Mouse (Mus musculus) embryo, embryonic 11.5 days (tissue): ENCODE measurements around the gene Cmtm5.
"Not testable (repeated sequence)": the region's sequence is repeated elsewhere in the genome, so short reads cannot be mapped to it uniquely, and the experiment has no call there.

Experiments
- DNase-seq: peaks from one replicate; pipeline ENCODE4 v3.0.0-alpha.2; 2012; ENCODE audit warnings: low read depth, low spot score

Cmtm5 gene

DNA sequence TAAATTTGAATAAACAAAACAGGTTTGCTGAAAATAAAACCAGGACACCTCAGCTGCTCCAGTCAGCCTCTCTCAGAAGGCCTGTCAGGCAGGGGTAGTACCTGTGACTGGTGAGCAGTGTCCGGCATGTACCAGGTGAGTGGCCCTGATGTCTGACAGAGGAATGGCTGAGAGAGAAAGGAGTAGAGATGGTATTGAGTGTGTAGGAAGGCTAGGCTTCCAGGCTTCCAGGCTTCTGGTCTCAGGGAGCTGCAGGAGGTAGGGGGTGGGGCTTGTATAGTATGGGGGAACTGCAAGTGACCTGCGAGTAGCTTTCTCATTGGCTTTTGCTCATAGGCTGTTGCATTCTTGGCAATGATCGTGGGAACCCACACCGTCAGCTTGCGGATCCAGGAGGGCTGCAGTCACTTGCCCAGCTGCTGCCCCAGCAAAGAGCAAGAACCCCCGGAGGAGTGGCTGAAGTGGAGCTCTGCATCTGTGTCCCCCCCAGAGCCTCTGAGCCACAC lies 3.4 kb upstream of the Cmtm5 start, which contains the start of gene Il25:
Il25 (plus strand) TSS at position 51 of the 506 bp plus-strand sequence.
- DNase-seq = no peak

DNA sequence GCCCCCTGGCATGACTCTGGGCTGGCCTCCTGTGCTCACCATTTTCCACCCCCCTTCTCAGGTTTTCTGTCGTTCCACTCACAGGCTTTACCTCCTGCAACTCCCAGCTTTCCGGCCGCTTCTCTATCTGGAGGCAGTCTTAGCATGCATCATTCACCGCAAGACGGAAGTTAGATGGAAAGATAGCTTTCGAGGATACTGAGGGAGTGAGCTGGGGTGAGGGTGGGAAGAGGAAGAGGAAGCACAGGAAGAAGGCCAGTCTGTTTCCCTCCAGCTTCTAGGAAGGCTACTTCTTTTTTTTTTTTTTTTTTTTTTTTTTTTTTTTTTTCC lies 735 bp downstream of the Cmtm5 start:
- no peak for DNase-seq

DNA sequence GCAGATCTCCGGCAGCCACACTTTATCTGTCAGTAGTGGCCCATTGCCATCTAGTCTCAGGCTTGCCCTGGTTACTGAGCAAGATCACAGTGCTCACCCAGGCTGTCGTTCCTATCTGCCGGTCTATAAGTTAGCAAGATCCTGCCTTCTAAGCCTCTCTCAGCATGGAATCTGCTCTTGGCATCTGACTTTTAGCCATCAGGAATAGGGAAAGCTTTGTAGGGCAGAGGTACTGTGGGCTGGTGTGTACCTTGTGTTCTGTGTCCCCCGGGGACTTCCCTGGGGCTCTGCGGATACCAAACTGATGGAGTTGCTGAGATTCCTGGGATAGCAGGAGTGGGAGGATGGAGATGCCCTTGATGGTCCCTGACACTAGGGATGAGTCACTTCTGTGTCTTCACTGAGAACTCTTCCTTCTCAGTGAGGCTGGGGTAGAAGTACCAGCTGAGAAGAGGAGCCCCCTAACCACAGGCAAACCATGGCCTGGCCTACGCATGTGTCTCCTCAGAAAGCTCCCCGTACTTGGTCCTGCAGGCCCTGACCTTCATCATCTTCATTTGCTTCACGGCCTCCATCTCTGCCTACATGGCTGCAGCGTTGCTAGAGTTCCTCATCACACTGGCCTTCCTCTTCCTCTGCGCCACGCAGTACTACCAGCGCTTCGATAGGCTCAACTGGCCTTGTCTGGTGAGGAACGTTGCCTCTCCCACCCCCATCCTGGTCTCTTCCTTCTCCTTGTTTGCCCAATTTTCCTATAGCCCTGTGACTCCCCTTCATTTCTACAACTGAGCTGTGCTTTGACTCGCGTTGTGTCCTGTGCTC lies 1.5 kb downstream of the Cmtm5 start:
- DNase-seq = no peak

DNA sequence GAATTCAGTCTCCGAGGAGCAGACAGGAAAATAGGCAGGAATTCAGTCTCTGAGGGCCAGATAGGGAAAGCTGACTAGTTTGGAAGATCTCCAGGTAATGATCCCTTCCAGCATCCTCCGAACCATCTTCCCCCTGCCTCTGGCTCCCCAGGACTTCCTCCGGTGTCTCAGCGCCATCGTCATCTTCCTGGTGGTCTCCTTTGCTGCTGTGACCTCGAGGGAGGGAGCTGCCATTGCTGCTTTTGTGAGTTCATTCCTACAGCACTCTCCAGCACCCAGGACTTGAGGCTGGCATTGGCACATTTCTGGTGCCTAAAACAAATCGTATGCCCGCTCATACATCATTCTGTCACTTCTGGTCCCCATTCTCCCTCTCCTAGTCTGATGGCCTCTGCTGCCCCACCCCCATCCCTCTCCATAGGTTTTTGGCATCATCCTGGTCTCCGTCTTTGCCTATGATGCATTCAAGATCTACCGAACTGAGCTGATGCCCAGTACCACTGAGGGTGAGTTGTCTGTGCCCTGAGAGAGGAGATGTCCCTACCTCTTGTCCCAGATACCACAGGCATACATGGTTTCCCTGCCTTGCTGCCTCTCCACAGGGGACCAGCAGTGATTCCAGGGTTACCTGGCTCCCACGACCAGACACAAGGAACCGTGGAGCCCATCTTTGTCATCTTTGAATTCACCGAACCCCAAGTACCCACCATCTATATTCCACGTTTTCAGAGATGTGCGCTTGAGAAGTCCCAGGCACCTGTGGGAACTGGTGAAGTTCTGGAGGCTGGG lies 2.6 kb downstream of the Cmtm5 start:
- no peak for DNase-seq

DNA sequence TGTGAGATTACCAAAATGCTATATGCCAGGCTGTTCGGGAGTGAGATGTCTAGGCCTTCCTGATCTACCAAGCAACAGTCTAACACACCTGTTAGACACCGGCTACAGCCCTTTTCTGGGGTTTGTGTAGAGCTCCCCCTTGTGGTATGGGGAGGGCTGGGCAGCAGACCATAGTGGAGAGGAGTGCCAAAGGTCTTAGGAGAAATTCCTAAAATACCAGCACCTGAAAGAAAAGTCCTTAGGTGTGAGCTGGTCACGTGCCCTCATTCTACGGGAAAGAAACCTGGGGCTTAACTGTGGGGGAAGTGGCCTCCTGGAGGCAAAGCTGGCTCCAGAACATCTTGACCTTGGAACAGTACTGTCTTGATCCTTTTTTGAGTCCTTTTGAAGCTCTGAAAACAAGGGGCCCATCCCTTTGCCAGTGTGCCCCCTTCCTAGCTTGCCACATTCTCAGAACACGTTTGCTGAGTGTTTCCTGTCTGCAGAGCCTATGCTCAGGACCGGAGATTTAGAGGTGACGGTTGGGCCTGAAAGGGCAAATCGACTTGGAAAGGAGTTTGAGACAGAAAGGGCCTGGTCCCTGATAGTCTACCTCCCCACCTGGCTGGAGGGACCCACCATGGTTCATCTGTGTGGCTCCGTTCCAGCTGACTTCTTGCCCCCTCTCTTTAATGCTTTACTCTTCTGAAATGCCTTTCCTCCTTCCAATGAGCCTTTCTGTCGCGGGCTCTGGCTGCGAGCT lies 3.5 kb downstream of the Cmtm5 start:
- peak; percentile 52 for DNase-seq

DNA sequence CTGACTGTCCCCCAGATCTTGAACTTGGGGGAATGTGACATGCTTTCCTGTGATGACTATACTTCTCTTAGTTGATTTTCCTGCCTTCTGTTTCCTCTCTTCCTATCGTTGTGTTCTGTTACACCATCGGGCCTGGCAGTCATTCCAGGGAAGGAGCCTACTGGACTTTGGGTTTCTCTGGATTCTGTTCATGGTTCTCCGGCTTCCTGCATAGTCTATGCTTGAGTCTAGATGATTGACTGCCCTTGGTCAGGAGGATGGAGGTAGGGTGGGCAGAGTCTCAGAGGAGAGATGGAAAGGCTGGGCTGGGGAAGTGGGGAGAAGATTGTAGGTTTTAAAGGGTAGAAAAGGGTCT lies 4.1 kb downstream of the Cmtm5 start:
- no peak for DNase-seq

DNA sequence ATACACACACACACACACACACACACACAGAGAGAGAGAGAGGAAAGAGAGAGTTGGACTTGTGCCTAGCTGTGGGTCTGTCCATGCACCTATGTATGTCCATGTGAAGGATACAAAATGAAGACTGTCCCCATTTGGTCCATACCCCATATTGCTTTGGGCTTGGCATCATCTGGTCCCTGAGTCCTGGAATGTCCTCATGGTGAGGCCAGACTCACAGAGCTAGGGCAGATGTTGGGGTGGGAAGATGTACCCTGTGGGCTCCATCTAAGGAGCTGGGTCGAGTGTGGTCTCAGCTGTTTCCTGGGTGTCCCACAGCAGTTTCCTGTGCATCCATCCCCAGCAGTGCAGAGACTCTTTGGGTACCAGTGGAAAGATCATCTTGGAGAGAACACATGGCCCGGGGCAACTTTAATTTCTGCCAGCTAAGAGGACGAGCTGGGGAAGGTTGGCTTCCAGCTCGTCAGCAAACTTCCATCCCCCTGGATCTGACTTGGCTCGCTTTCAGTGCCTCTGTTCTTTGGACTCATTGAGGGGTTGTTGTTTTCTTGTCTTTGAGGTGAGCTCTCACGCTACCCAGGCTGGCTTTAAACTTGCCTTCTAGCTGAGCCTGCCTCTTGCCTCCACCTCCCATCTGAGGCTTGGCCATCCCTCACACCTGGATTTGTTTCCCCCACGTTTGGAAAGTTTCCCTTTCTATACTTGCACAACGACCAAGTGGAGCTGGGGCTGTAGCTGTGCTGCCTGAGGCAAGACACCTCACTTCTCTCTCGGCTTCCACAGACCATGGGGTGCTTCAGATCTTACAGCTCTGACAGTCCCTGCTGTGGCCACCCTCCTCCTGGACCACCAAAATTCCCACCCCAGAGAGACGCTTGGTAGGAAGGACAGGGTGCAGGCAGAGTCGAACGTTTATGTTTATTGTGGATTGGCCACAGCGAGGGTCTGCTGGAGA lies 5.2 kb downstream of the Cmtm5 start:
- DNase-seq = no peak

DNA sequence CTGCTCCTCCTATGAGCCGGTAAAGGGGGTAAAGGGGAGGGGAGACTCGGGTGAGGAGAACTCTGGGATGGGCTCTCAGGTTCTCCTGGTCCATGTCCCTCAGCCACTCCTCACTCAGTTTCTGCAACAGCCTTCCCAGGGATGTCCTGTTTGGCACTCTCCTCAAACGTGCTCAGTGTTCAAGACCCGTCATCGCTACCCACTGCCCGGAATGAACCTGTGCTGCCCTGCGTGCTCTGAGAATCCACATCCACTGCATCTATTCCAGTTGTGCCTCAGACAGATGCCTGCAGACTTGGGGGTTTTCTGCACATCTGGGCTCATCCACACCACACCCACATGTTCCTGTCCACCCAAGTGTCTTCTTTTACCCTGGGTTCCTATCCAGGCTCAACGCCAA lies 6.4 kb downstream of the Cmtm5 start:
- no peak for DNase-seq

DNA sequence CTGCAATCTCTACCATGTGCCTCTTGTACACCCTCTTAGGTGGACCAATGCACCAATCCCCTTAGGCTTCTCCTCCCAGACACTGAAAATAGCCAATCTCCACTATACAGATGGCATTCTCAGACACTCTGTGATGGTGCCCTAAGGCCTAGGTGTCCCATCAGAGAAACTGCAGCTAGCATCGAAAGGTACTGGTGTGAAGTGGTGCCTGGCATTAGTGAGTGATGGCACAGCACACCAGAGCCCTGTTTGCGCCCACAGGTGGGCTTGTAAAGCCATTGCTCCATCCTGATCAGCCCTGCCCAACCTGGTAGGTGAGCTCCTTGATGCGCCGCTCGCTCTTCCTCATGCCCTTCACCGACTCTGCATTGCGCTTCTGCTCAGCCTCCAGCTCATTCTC lies 7.9 kb downstream of the Cmtm5 start:
- DNase-seq = no peak

DNA sequence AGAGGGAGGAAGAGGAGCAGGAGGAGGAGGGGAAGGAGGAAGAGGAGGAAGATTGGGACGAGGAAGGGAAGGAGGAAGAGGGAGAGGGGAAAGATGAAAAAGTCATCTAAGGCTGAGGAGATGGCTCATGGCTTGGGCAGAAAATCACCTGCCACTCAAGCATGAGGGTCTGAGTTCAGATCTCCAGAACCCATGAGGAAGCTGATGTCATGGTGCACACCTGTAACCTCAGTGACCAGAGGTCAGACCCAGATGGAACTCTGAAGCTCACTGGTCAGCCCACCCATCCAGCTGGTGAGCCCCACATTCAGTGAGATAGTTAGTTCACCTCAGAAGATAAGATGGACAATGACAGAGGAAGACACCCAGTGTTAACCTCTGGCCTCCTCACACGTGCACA lies 8.9 kb downstream of the Cmtm5 start:
- no peak for DNase-seq

DNA sequence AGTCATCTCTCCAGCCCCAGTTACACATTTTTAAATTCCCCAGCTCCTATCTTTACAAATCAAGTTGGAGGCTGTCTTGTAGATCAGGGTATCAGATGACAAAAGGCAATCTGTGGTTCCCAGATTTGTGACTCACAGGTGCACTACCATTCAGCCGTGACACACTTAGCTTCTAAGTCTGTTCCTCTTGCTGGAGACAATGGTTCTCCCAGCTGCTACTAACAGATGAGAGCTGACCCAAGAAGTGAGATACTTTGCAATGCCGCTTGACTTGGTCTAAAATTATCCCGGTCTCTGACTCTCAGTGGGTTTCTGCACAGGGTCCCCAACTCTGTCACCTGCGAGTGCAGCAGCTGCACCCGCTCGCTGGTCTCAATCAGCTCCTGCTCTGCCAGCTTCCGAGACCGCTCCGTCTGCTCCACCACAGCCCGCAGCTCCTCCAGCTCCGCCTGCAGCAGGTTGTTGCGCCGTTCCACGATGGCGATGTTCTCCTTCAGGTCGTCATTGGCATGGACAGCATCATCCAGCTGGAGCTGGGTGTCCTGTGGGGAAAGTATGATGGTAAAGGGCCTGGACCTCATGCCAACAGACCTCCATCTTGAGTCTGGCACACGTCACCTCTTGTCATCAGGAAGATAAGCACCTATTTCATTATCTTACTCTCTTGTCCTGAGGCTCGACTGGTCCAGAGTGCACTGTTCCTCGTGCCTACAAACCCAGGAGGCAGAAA lies 10.1 kb downstream of the Cmtm5 start:
- no peak for DNase-seq

DNA sequence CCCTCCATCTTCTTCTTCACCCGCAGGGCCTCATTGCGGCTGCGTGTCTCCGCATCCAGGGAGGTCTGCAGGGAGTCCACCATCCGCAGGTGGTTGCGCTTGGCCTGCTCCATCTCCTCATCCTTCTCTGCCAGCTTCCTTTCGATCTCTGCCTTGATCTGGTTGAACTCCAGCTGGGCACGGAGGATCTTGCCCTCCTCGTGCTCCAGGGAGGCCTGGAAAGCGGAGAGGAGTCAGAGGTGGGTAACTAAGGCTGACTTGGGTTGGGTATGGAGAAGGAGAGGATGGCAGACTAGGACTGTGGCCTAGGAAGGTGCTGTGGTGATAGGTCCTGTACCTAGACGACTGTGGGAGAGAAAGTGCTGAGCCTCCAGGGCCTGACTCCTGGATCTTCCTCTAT lies 10.9 kb downstream of the Cmtm5 start:
- DNase-seq = not testable (repeated sequence)

DNA sequence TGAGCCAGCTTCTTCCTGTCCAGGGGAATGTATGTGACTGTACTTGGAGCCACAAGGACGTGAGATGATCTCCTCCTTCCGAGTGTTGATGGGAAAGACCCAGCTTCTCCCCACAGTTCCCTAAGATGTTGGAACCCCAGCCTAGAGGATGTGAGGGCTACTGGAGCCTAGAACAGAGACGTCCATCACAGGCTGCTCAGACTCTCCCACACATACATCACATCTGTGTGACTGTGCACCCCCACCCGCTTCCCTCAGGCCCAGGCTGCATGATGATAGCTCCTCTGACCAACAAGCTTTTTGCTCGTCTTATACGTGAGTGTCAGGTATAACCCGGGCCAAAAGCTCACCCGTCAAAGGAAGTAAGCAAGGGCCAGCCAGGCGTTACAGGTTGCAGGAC lies 12.7 kb downstream of the Cmtm5 start:
- no peak for DNase-seq

DNA sequence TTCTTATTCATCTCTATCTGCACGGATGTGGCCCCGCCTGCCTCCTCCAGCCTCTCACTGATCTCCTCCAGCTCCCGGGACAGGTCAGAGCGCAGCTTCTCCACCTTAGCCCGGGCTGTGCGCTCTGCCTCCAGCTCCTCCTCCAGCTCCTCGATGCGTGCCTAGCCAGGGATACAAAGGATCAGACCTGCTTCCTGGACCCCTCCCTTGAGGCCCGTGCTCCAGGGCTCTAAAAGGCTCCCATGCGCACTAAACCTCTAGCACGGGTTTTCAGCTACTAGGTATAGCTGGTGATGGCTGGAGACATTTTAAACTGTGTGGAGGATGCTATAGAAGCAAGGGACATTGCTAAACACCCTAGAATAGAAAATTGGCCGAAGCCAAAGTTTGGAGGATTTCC lies 14.4 kb downstream of the Cmtm5 start:
- no peak for DNase-seq

DNA sequence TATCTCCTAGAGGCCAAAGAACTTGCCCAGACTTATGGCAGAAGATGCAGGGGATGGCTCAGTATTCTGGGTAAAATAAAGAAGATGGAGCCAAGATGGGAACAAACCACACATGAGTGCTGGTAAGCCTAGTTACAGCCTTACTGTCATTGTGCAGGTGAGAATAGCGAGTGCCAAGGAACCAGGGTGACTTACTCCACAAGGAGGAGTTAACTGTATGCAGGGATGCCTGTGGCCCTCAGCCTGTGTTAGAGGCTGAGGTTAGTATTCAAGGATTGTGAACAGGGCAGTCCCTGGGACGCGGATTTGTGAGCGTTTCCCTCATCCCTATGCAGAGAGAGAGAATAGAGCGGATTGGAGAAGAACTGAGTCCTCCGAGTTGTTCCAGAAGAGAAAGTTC lies 15.5 kb downstream of the Cmtm5 start:
- no peak for DNase-seq

DNA sequence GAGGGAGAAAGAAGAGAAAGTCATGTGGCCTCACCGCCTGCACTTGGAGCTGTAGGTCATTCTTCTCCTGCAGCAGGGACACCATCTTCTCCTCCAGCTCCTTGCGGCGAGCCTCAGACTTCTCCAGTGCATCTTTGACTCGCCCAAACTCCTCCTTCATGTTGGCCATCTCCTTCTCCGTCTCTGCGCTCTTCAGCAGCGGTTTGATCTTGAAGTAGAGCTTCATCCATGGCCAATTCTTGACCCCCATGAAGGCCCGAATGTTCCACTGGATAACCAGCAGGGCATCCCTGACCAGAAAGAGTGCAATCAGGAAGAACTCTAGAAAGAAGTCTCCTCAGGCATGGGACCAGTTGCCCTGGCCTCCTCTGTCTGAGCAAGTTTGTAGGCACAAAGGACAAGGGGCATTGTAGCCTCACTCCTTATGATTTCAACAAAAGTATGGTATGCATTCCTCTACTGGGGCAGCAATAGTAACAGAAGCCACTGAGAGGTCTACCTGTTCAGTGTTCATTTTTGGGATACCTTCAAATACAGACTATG lies 17.7 kb downstream of the Cmtm5 start:
- no peak for DNase-seq

DNA sequence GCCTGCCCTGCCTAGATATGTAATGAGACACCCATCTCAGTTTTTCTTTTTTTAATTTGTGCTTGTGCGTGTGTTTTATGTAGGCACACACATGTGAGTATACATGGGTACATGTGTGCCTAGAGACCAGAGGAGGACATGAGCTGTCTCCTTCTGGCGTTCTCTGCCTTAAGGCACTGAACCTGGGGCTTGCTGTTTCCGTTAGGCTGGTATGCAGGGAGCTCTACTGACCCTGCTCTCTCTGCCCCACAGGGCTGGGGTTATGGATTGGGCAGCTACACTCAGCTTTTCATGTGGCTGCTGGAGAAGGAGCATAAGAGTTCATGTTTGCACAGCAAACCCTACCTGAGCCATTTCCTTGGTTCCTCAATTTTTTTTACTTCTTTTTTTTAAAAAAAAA lies 18.4 kb downstream of the Cmtm5 start:
- DNase-seq = no peak

DNA sequence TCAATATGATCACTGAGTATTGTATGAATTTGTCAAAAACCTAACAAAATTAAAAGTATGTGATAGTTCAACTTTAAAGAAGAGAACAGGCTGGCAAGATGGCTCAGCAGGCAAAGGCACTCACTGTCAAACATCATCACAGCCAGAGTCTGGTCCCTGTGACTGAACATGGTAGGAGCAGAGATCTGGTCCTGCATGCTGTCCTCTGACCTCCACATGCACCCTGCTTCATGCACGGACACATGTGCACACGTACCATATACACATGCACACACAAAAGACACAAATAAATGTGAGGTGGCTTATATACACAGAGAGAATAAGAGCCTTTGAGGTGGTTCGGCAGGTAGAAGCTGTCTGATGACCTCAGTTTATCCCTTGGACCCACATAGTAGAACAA lies 19.4 kb downstream of the Cmtm5 start:
- no peak for DNase-seq

DNA sequence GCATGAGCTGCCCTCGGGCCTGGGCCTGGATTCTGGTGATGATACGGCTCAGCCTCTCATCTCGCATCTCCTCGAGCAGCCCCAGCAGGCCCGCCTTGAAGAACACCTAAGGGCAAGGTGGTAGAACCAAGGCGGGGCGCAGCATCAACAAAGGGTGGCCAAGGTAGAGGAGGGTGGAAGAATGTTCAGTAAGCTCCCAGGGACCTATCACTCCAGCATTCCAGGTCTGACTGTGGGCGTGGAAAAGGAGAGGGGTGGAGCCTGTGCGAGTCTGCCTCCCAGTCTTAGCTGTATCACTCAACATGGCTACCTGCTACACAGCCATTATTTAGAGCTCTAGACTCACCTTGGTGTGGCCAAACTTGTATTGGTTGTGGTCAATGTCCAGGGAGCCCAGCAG lies 20.5 kb downstream of the Cmtm5 start:
- no peak for DNase-seq

DNA sequence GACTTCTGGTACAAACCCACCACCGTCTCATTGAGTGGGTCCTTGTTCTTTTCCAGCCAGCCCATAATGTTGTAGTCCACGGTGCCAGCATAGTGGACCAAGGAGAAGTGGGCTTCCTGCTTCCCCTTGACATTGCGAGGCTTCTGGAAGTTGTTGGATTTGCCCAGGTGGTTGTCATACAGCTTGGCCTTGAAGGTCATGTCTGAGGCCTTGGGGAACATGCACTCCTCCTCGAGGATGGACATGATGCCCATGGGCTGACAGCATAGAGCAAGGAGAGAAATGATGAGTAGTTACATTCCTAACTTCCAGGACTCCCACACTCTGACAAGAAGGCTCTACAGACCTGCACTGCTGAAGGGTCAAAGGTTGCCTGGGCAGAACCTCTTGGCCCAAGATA lies 22.4 kb downstream of the Cmtm5 start:
- no peak for DNase-seq
